Mouse (Mus musculus) frontal cortex, adult 2 months (tissue): Measurements from ENCODE around the gene Olfr378. TPM values are rescaled to one million over a fixed set of nuclear protein-coding genes. Genes with fewer than 3 reads are reported as not detected.

Source experiments
- DNase-seq, 2 experiments: peaks; one replicate each; pipeline ENCODE4 v3.0.0; 2022; ENCODE audit warnings: low spot score in 1 of 2; ENCODE audit errors: extremely low spot score in 1 of 2
- polyA plus RNA-seq: library from polyadenylated mRNA; depleted of rRNA; stranded (reverse); fragments of >200 nt; gene quantifications from 2 replicates; pipeline ENCODE4 v1.2.3, GENCODE M21; 2012; rRNA removed

The Olfr378 gene
- polyA plus RNA-seq: not detected in 2 replicates

DNA sequence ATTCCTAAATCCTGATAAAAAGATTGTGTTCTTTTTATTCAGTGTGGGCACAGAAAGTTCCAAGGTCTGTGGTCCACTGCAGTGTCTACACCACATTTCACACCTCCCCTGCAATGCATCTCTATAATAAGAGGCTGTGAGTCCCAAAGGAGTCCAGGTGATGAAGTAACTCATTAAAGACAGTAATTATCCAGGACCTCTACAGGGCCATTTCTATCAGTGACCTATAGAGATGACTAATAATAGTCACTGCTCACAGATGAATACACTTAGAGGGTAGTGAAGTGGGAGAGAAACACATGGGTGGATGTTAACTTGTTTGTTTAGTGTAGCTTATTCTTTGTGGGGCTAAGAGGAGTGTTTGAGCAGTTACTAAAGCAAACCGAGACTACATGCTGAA, at the start of gene Olfr378:
Gene Olfr378 (minus strand): TSS at position 101 of the 400 bp plus-strand sequence.
- no peak for DNase-seq

DNA sequence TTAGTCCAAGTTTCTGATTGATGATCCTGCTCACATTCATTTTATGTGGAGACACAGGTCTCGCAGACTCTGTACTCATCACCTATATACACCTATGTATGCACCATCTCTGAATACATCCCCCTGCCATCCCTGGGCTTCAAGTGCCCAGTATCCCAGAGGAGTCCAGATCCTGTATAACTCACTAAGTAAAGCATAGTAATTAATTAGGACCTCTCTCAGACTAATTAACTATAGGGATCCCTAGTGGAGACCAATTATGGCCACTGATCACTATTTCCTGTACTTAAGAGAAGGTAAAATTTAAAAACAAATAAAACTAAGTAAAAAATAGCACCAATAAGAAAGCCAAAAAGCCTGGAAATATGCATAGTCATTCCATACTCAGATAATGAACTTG, 29.1 kb upstream of the Olfr378 start, which contains the start of gene Olfr380:
Gene Olfr380 (minus strand): TSS at position 101 of the 400 bp plus-strand sequence.
- DNase-seq: no peak

GRCm38 (mm10) chr11:73399514-73399913, 28.8 kb downstream of the Olfr378 start, which contains the start of gene Olfr1:
TSS of gene Olfr1 (minus strand) at chr11:73399614.
- no peak for DNase-seq

GRCm38 (mm10) chr11:73395374-73395773, 32.9 kb downstream of the Olfr378 start:
- no peak for DNase-seq

Other genes starting within 250 kb of the Olfr378 start
- gene Ctns, start 229.4 kb downstream of the Olfr378 start, polyA plus RNA-seq: 25.9 and 26.0 TPM in 2 replicates
- 5.0 and 5.4 TPM in 2 replicates for gene Shpk, start 229.0 kb downstream of the Olfr378 start, polyA plus RNA-seq
- 0.36 TPM in 2 replicates for gene Trpv1, start 194.2 kb downstream of the Olfr378 start, polyA plus RNA-seq
- 0.46 and 0.56 TPM in 2 replicates for gene Trpv3, start 161.1 kb downstream of the Olfr378 start, polyA plus RNA-seq
- gene Aspa, start 98.9 kb downstream of the Olfr378 start, polyA plus RNA-seq: 26.8 and 29.9 TPM in 2 replicates
- not detected in 2 replicates for gene Gm49340, start 98.7 kb downstream of the Olfr378 start, polyA plus RNA-seq
- gene Spata22, start 98.7 kb downstream of the Olfr378 start, polyA plus RNA-seq: 0.20 TPM in 1 of 2 replicates, not detected in the other
- gene Olfr20, start 77.7 kb downstream of the Olfr378 start, polyA plus RNA-seq: 0.04 TPM in 1 of 2 replicates, not detected in the other
- 0.14 and 0.25 TPM in 2 replicates for gene Olfr376, start 57.2 kb downstream of the Olfr378 start, polyA plus RNA-seq
- not detected in 2 replicates for gene Olfr1, start 28.9 kb downstream of the Olfr378 start, polyA plus RNA-seq
- gene Olfr380, start 29.0 kb upstream of the Olfr378 start, polyA plus RNA-seq: not detected in 2 replicates
- gene Olfr381, start 63.1 kb upstream of the Olfr378 start, polyA plus RNA-seq: not detected in 2 replicates
- not detected in 2 replicates for gene Olfr382, start 88.7 kb upstream of the Olfr378 start, polyA plus RNA-seq
- not detected in 2 replicates for gene Olfr385, start 164.5 kb upstream of the Olfr378 start, polyA plus RNA-seq
- not detected in 2 replicates for gene Olfr384, start 170.1 kb upstream of the Olfr378 start, polyA plus RNA-seq